Mouse (Mus musculus): Measurements from ENCODE around the gene Ocln. TPM values are rescaled to one million over a fixed set of nuclear protein-coding genes. Genes with fewer than 3 reads are reported as not detected.
"Not testable (repeated sequence)": the region's sequence is repeated elsewhere in the genome, so short reads cannot be mapped to it uniquely, and the experiment has no call there.

Gene Ocln
- total RNA-seq, 1 experiment from 2014 or later = 10.7 TPM

GRCm38 (mm10) chr13:100543011-100543767 is 9.3 kb downstream of the Ocln start:
- no peak for DNase-seq

- no peak for DNase-seq
These were observed 16.4 kb downstream of the Ocln start for GRCm38 (mm10) chr13:100536149-100536548.

- DNase-seq = no peak
These were observed 19.6 kb downstream of the Ocln start for GRCm38 (mm10) chr13:100532788-100533365.

- DNase-seq = no peak
These were observed 25.9 kb downstream of the Ocln start for GRCm38 (mm10) chr13:100526649-100527038.

GRCm38 (mm10) chr13:100525935-100526648 is 26.4 kb downstream of the Ocln start:
- DNase-seq = no peak

- DNase-seq = no peak
These were observed 27.6 kb downstream of the Ocln start for GRCm38 (mm10) chr13:100524896-100525295.

- no peak for DNase-seq
These were observed 28.8 kb downstream of the Ocln start for GRCm38 (mm10) chr13:100523698-100524097.

GRCm38 (mm10) chr13:100521724-100522591 is 30.6 kb downstream of the Ocln start:
- DNase-seq = no peak

- no peak for DNase-seq
These were observed 33.4 kb downstream of the Ocln start for GRCm38 (mm10) chr13:100519162-100519561.

GRCm38 (mm10) chr13:100518191-100518590 is 34.3 kb downstream of the Ocln start:
- DNase-seq = no peak

GRCm38 (mm10) chr13:100517652-100518153 is 34.8 kb downstream of the Ocln start:
- DNase-seq = no peak

GRCm38 (mm10) chr13:100516213-100517105 is 36.1 kb downstream of the Ocln start:
- no peak for DNase-seq

- DNase-seq = no peak
These were observed 39.7 kb downstream of the Ocln start for GRCm38 (mm10) chr13:100512792-100513191.

GRCm38 (mm10) chr13:100511860-100512364 is 40.6 kb downstream of the Ocln start:
- no peak for DNase-seq

- DNase-seq = no peak
These were observed 41.2 kb downstream of the Ocln start for GRCm38 (mm10) chr13:100511146-100511859.

- not testable (repeated sequence) for DNase-seq
These were observed 52.9 kb downstream of the Ocln start for GRCm38 (mm10) chr13:100499625-100500024.

GRCm38 (mm10) chr13:100495337-100495736 is 57.2 kb downstream of the Ocln start:
- no peak for DNase-seq

- not testable (repeated sequence) for DNase-seq
These were observed 58.1 kb downstream of the Ocln start for GRCm38 (mm10) chr13:100494370-100494769.

GRCm38 (mm10) chr13:100493313-100493712 is 59.2 kb downstream of the Ocln start:
- DNase-seq = no peak
